Mouse (Mus musculus): ENCODE data around the gene Olfr206.

DNA sequence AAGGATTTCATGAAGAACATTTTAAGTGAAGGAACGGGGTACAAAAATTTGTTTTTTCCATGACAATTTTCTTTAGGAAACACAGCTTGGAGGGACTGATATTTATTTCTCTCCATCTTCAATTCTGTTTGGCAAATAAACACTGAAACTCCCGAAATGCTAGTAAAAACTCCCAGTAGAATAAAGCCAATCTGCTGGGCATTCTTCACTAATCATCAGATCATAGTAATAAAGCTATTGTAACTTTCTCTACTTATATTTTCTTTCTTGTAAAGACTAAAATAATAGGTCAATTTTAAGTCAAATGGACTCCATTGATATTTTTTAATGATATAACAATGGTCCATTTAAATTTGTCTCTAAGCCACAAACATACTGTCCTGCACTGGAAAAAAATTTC is 14.8 kb upstream of the Olfr206 start, which contains the start of gene Olfr209:
- TF ChIP-seq CTCF (IDR thresholded peaks at IDR 0.05; ENCODE audit: extremely low read depth, insufficient read depth, low read length) (no peak), POLR2A (IDR thresholded peaks at IDR 0.05; ENCODE audit: extremely low read depth, insufficient read depth, low read length) (no peak)

All from cortical plate, adult 2 months (tissue).